Mouse (Mus musculus) stomach, embryonic 16.5 days (tissue): ENCODE data around the gene Atl2. TPM values are rescaled to one million over a fixed set of nuclear protein-coding genes. Genes with fewer than 3 reads are reported as not detected.

Experiments used
- polyA plus RNA-seq: library from polyadenylated mRNA; unstranded; fragments of >200 nt; fragmentation: Nextera tagmentation; extraction: Ambion mirVana; gene quantifications from 2 replicates; pipeline ENCODE4 v1.2.1, GENCODE M21; 2015

The Atl2 gene
- polyA plus RNA-seq, 1 experiment from 2014 or later, result 46.5 TPM

Other genes with a start within 250 kb of the Atl2 start
- gene Cyp1b1, start 181.1 kb downstream of the Atl2 start, polyA plus RNA-seq, result 12.4 and 13.4 TPM in 2 replicates
- gene Hnrnpll, start 166.2 kb upstream of the Atl2 start, polyA plus RNA-seq, result 30.1 and 39.4 TPM in 2 replicates
- 34.3 and 35.1 TPM in 2 replicates for gene Galm, start 231.3 kb upstream of the Atl2 start, polyA plus RNA-seq